ENCODE assay signal across 12 mouse cellular contexts in the genomic region with DNA sequence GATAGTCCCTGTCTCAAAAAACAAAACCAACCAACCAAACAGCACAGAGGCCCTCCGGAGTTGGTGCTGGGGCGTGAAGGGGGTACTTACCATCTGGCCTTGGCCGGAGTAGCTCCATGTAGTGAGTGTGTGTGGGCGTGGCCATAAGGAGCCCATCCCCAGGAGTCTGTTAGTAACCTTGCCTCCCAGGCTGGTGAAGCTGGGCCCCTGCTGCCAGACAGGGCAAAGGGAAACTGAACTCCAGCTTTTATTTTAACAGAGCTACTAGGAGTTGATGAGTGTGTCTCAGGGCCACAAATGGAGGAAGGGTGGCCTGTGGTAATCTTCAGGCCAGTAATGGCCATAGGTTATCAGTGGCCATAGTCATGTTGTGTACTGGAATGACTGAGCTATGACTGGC. TPM values are rescaled to one million over a fixed set of nuclear protein-coding genes. Genes with fewer than 3 reads are reported as not detected.
DNase-seq lines count a peak whose midpoint lies in the region; ATAC-seq and TF ChIP-seq lines count a peak whose summit lies in the region.
"Had no signal": no experiment of that assay in that cellular context is flagged by ENCODE, and none has a peak within 500 bp of the region (broad histone marks: within the 10 kb centered on the region; RNA-seq: fewer than 3 reads in every experiment).

No protein-coding gene starts in this region.

- 32% methylated on average over 4 of the region's 4 CpGs for WGBS in heart, embryonic 10.5 days
- 35% methylated on average over 4 of the region's 4 CpGs for WGBS in midbrain, embryonic 13.5 days
- WGBS in midbrain, embryonic 15.5 days = 33% methylated on average over 4 of the region's 4 CpGs
- 37% methylated on average over 4 of the region's 4 CpGs for WGBS in limb, embryonic 10.5 days
- 50% methylated on average over 4 of the region's 4 CpGs for WGBS in small intestine, adult 2 months

- H3K27me3 ChIP-seq in heart, embryonic 10.5 days (ENCODE audit: insufficient read depth, poor library complexity, severe bottlenecking) = peaks cover 11% of the 10 kb centered on the region; the same call in 1 of the 2 replicates
- H3K27me3 ChIP-seq in midbrain, embryonic 13.5 days = no peaks in the 10 kb centered on the region
- no peaks in the 10 kb centered on the region for H3K27me3 ChIP-seq in midbrain, embryonic 15.5 days (replicated peaks)
- H3K27me3 ChIP-seq in limb, embryonic 10.5 days (ENCODE audit: low read depth, poor library complexity, severe bottlenecking) = peaks cover 8% of the 10 kb centered on the region
- no peaks in the 10 kb centered on the region for H3K27me3 ChIP-seq in small intestine, adult 2 months (ENCODE audit: control insufficient read depth, insufficient read depth, low read length)

- peak overlapping the region; percentile 43 for H3K27ac ChIP-seq in heart, embryonic 10.5 days
- H3K27ac ChIP-seq in midbrain, embryonic 13.5 days = no peak overlapping the region; the same call in 1 of the 2 replicates
- no peak overlapping the region for H3K27ac ChIP-seq in midbrain, embryonic 15.5 days
- H3K27ac ChIP-seq in limb, embryonic 10.5 days = peak overlapping the region; percentile 66
- peak overlapping the region; percentile 49; the same call in 1 of the 2 replicates for H3K27ac ChIP-seq in small intestine, adult 2 months (ENCODE audit: insufficient read depth, low read depth, low read length)

- no peak for TF ChIP-seq POLR2A in small intestine, adult 2 months (IDR thresholded peaks at IDR 0.05; ENCODE audit: low read depth, low read length)

- H3K36me3 ChIP-seq in heart, embryonic 10.5 days = peaks cover 7% of the 10 kb centered on the region; the same call in 1 of the 2 replicates
- H3K36me3 ChIP-seq in midbrain, embryonic 13.5 days = no peaks in the 10 kb centered on the region
- no peaks in the 10 kb centered on the region for H3K36me3 ChIP-seq in midbrain, embryonic 15.5 days (replicated peaks)
- no peaks in the 10 kb centered on the region for H3K36me3 ChIP-seq in limb, embryonic 10.5 days
- no peaks in the 10 kb centered on the region for H3K36me3 ChIP-seq in small intestine, adult 2 months (ENCODE audit: control insufficient read depth, insufficient read depth, low read length)

- 0 out of 2 replicates have a peak, but pooled peaks have one; percentile 10 for ATAC-seq in midbrain, embryonic 13.5 days
- ATAC-seq in midbrain, embryonic 15.5 days (replicated peaks) = no peak
- no peak for ATAC-seq in granulocyte monocyte progenitor cell, adult 5-6 weeks (replicated peaks; ENCODE audit: poor library complexity, severe bottlenecking)
- ATAC-seq: CD4-positive, CD25-positive, alpha-beta regulatory T cell, adult 4 months had no signal

- no peak overlapping the region for H3K9ac ChIP-seq in midbrain, embryonic 13.5 days (replicated peaks)
- no peak overlapping the region for H3K9ac ChIP-seq in midbrain, embryonic 15.5 days

- DNase-seq in heart, embryonic 10.5 days (ENCODE audit: low spot score) = no peak
- no peak for DNase-seq in heart, postnatal 10 days
- DNase-seq in limb, embryonic 10.5 days (ENCODE audit: low spot score) = no peak
- no peak for DNase-seq in left cerebral cortex, postnatal 25 days (ENCODE audit: low spot score in 2 of 2)
- DNase-seq: gastrocnemius, postnatal 10 days had no signal

- H3K4me1 ChIP-seq in heart, embryonic 10.5 days = peaks cover 68% of the 10 kb centered on the region
- peaks cover 9% of the 10 kb centered on the region; the same call in 1 of the 2 replicates for H3K4me1 ChIP-seq in midbrain, embryonic 13.5 days (replicated peaks)
- no peaks in the 10 kb centered on the region for H3K4me1 ChIP-seq in midbrain, embryonic 15.5 days
- peaks cover 54% of the 10 kb centered on the region for H3K4me1 ChIP-seq in limb, embryonic 10.5 days
- H3K4me1 ChIP-seq in small intestine, adult 2 months (ENCODE audit: control insufficient read depth, insufficient read depth, insufficient read length, low read length) = peaks cover 4% of the 10 kb centered on the region

- H3K4me2 ChIP-seq in midbrain, embryonic 13.5 days (replicated peaks) = no peak overlapping the region
- no peak overlapping the region for H3K4me2 ChIP-seq in midbrain, embryonic 15.5 days

- TF ChIP-seq CTCF in small intestine, adult 2 months (IDR thresholded peaks at IDR 0.05; ENCODE audit: extremely low read depth, insufficient read length, insufficient replicate concordance, low read depth, low read length) = no peak

- intact Hi-C loops in heart, postnatal 10 days (cut with DNase I) = no loop called here
- intact Hi-C loops in left cerebral cortex, postnatal 25 days (cut with DNase I) = no loop called here

- H3K4me3 ChIP-seq in heart, embryonic 10.5 days = no peak overlapping the region
- H3K4me3 ChIP-seq in midbrain, embryonic 13.5 days (replicated peaks) = no peak overlapping the region
- H3K4me3 ChIP-seq in midbrain, embryonic 15.5 days = no peak overlapping the region
- H3K4me3 ChIP-seq in limb, embryonic 10.5 days = no peak overlapping the region
- no peak overlapping the region for H3K4me3 ChIP-seq in small intestine, adult 2 months (ENCODE audit: low read depth, low read length)

- no peaks in the 10 kb centered on the region for H3K9me3 ChIP-seq in heart, embryonic 10.5 days
- H3K9me3 ChIP-seq in midbrain, embryonic 13.5 days = no peaks in the 10 kb centered on the region
- no peaks in the 10 kb centered on the region for H3K9me3 ChIP-seq in midbrain, embryonic 15.5 days
- no peaks in the 10 kb centered on the region for H3K9me3 ChIP-seq in limb, embryonic 10.5 days (replicated peaks)

RNA-seq across cellular contexts. Expression of a gene that starts 6.3 kb away (rescaled TPM):
- polyA plus RNA-seq in heart, embryonic 10.5 days (2016; fragmentation: Nextera tagmentation; extraction: Ambion mirVana) = 0.28 TPM in 1 of 2 replicates, not detected in the other
- total RNA-seq in heart, postnatal 10 days (2021) = not detected
- 3.9 TPM in 2 replicates for polyA plus RNA-seq in midbrain, embryonic 13.5 days (2015; fragmentation: Nextera tagmentation; extraction: Ambion mirVana)
- 3.4 and 4.1 TPM in 2 replicates for polyA plus RNA-seq in midbrain, embryonic 15.5 days (2015; fragmentation: Nextera tagmentation; extraction: Ambion mirVana)
- polyA plus RNA-seq in limb, embryonic 10.5 days (2016; fragmentation: Nextera tagmentation; extraction: Ambion mirVana) = 0.14 TPM in 1 of 2 replicates, not detected in the other
- not detected in 2 replicates for polyA plus RNA-seq in small intestine, adult 2 months (2012; rRNA removed)
- not detected in 2 replicates for total RNA-seq in granulocyte monocyte progenitor cell, adult 5-6 weeks (2014; fragmentation: Nextera tagmentation)
- total RNA-seq in granulocyte monocyte progenitor cell, adult 5-6 weeks (2017) = not detected in 2 replicates
- 1 to 10 TPM; 2.3 to 2.4 TPM for total RNA-seq in left cerebral cortex, postnatal 25 days (2021)
- total RNA-seq: adrenal gland, adult 18-20 months; common myeloid progenitor, adult 5-6 weeks; gastrocnemius, postnatal 10 days had no signal

RNA-seq across cellular contexts. Expression of a gene that starts 13.6 kb away (rescaled TPM):
- 34.8 and 35.4 TPM in 2 replicates for polyA plus RNA-seq in heart, embryonic 10.5 days (2016; fragmentation: Nextera tagmentation; extraction: Ambion mirVana)
- total RNA-seq in heart, postnatal 10 days (2021) = 10 to 100 TPM; 45.3 to 47.1 TPM
- 37.8 and 40.7 TPM in 2 replicates for polyA plus RNA-seq in midbrain, embryonic 13.5 days (2015; fragmentation: Nextera tagmentation; extraction: Ambion mirVana)
- 54.7 and 57.2 TPM in 2 replicates for polyA plus RNA-seq in midbrain, embryonic 15.5 days (2015; fragmentation: Nextera tagmentation; extraction: Ambion mirVana)
- polyA plus RNA-seq in limb, embryonic 10.5 days (2016; fragmentation: Nextera tagmentation; extraction: Ambion mirVana) = 16.2 and 20.9 TPM in 2 replicates
- 10.9 and 25.3 TPM in 2 replicates for polyA plus RNA-seq in small intestine, adult 2 months (2012; rRNA removed)
- total RNA-seq in granulocyte monocyte progenitor cell, adult 5-6 weeks (2014; fragmentation: Nextera tagmentation) = 14.3 and 17.6 TPM in 2 replicates
- total RNA-seq in granulocyte monocyte progenitor cell, adult 5-6 weeks (2017) = 11.2 and 12.7 TPM in 2 replicates
- 10 to 100 TPM; 27.8 to 30.8 TPM for total RNA-seq in left cerebral cortex, postnatal 25 days (2021)

RNA-seq across cellular contexts. Expression of a gene that starts 21.6 kb away (rescaled TPM):
- polyA plus RNA-seq in heart, embryonic 10.5 days (2016; fragmentation: Nextera tagmentation; extraction: Ambion mirVana) = 89.1 and 115 TPM in 2 replicates
- 10 to 100 TPM; 35.4 to 37.6 TPM for total RNA-seq in heart, postnatal 10 days (2021)
- 78.5 and 84.5 TPM in 2 replicates for polyA plus RNA-seq in midbrain, embryonic 13.5 days (2015; fragmentation: Nextera tagmentation; extraction: Ambion mirVana)
- polyA plus RNA-seq in midbrain, embryonic 15.5 days (2015; fragmentation: Nextera tagmentation; extraction: Ambion mirVana) = 73.5 and 76.5 TPM in 2 replicates
- polyA plus RNA-seq in limb, embryonic 10.5 days (2016; fragmentation: Nextera tagmentation; extraction: Ambion mirVana) = 156 and 160 TPM in 2 replicates
- 41.9 and 89.9 TPM in 2 replicates for polyA plus RNA-seq in small intestine, adult 2 months (2012; rRNA removed)
- 89.5 and 102 TPM in 2 replicates for total RNA-seq in granulocyte monocyte progenitor cell, adult 5-6 weeks (2014; fragmentation: Nextera tagmentation)
- 44.8 and 54.3 TPM in 2 replicates for total RNA-seq in granulocyte monocyte progenitor cell, adult 5-6 weeks (2017)
- total RNA-seq in left cerebral cortex, postnatal 25 days (2021) = 100 to 1,000 TPM; 114 to 118 TPM

RNA-seq across cellular contexts. Expression of a gene that starts 22.6 kb away (rescaled TPM):
- polyA plus RNA-seq in heart, embryonic 10.5 days (2016; fragmentation: Nextera tagmentation; extraction: Ambion mirVana) = 46.2 and 57.2 TPM in 2 replicates
- total RNA-seq in heart, postnatal 10 days (2021) = 10 to 100 TPM; 14.4 to 16.4 TPM
- polyA plus RNA-seq in midbrain, embryonic 13.5 days (2015; fragmentation: Nextera tagmentation; extraction: Ambion mirVana) = 48.0 and 52.6 TPM in 2 replicates
- polyA plus RNA-seq in midbrain, embryonic 15.5 days (2015; fragmentation: Nextera tagmentation; extraction: Ambion mirVana) = 54.1 and 55.9 TPM in 2 replicates
- polyA plus RNA-seq in limb, embryonic 10.5 days (2016; fragmentation: Nextera tagmentation; extraction: Ambion mirVana) = 52.9 and 61.1 TPM in 2 replicates
- 86.2 and 133 TPM in 2 replicates for polyA plus RNA-seq in small intestine, adult 2 months (2012; rRNA removed)
- total RNA-seq in granulocyte monocyte progenitor cell, adult 5-6 weeks (2014; fragmentation: Nextera tagmentation) = 15.4 and 33.4 TPM in 2 replicates
- total RNA-seq in granulocyte monocyte progenitor cell, adult 5-6 weeks (2017) = 19.0 and 28.7 TPM in 2 replicates
- total RNA-seq in left cerebral cortex, postnatal 25 days (2021) = 10 to 100 TPM; 29.9 to 31.0 TPM

RNA-seq across cellular contexts. Expression of a gene that starts 30.5 kb away (rescaled TPM):
- polyA plus RNA-seq in heart, embryonic 10.5 days (2016; fragmentation: Nextera tagmentation; extraction: Ambion mirVana) = 24.7 and 34.8 TPM in 2 replicates
- 10 to 100 TPM in 1 of 2 experiments, 1 to 10 TPM in 1; 9.9 to 11.7 TPM for total RNA-seq in heart, postnatal 10 days (2021)
- 16.5 and 16.6 TPM in 2 replicates for polyA plus RNA-seq in midbrain, embryonic 13.5 days (2015; fragmentation: Nextera tagmentation; extraction: Ambion mirVana)
- 23.2 and 25.1 TPM in 2 replicates for polyA plus RNA-seq in midbrain, embryonic 15.5 days (2015; fragmentation: Nextera tagmentation; extraction: Ambion mirVana)
- 31.6 and 35.4 TPM in 2 replicates for polyA plus RNA-seq in limb, embryonic 10.5 days (2016; fragmentation: Nextera tagmentation; extraction: Ambion mirVana)
- polyA plus RNA-seq in small intestine, adult 2 months (2012; rRNA removed) = 25.6 and 26.0 TPM in 2 replicates
- 24.2 and 34.0 TPM in 2 replicates for total RNA-seq in granulocyte monocyte progenitor cell, adult 5-6 weeks (2014; fragmentation: Nextera tagmentation)
- total RNA-seq in granulocyte monocyte progenitor cell, adult 5-6 weeks (2017) = 19.0 and 20.7 TPM in 2 replicates
- 1 to 10 TPM; 7.1 to 9.4 TPM for total RNA-seq in left cerebral cortex, postnatal 25 days (2021)

Comparison
In these comparisons a context has a peak if more than half of its experiments do, and no peak if none do; other contexts are left out.
1. H3K27ac ChIP-seq: peak in heart, embryonic 10.5 days (single experiment), limb, embryonic 10.5 days (single experiment) and small intestine, adult 2 months (single experiment); none in midbrain, embryonic 13.5 days (single experiment) and midbrain, embryonic 15.5 days (single experiment).